Mouse (Mus musculus) neural tube, embryonic 10.5 days (tissue): Measurements from ENCODE around the gene Pgpep1.
A peak's percentile ranks its signal among the peaks of the same experiment; 100 is the strongest.

ENCODE experiments used
- DNase-seq: peaks from one replicate; pipeline ENCODE4 v3.0.0-alpha.2; 2017; ENCODE audit warnings: low spot score; ENCODE audit errors: extremely low spot score

Pgpep1 gene

GRCm38 (mm10) chr8:70634066-70634465 lies 26.1 kb downstream of the Pgpep1 start:
- DNase-seq: no peak

GRCm38 (mm10) chr8:70632346-70632892 lies 27.8 kb downstream of the Pgpep1 start, which contains the start of gene Gdf15:
Gene Gdf15 (minus strand): TSS chr8:70632456.
- no peak for DNase-seq

- no peak for DNase-seq
These were observed 28.8 kb downstream of the Pgpep1 start for GRCm38 (mm10) chr8:70631436-70631835.

- DNase-seq: peak; percentile 37
These were observed 29.4 kb downstream of the Pgpep1 start for GRCm38 (mm10) chr8:70630532-70631381.

GRCm38 (mm10) chr8:70629574-70630531 lies 30.3 kb downstream of the Pgpep1 start:
- DNase-seq: peak; percentile 96

GRCm38 (mm10) chr8:70628986-70629490 lies 31.1 kb downstream of the Pgpep1 start:
- DNase-seq: no peak

GRCm38 (mm10) chr8:70627041-70627440 lies 33.1 kb downstream of the Pgpep1 start:
- DNase-seq: no peak

GRCm38 (mm10) chr8:70625104-70625503 lies 35.1 kb downstream of the Pgpep1 start:
- peak; percentile 70 for DNase-seq

- DNase-seq: no peak
These were observed 38.0 kb downstream of the Pgpep1 start for GRCm38 (mm10) chr8:70622220-70622619.

GRCm38 (mm10) chr8:70618888-70619334 lies 41.3 kb downstream of the Pgpep1 start:
- DNase-seq: peak; percentile 41

- no peak for DNase-seq
These were observed 42.2 kb downstream of the Pgpep1 start for GRCm38 (mm10) chr8:70617985-70618384.

GRCm38 (mm10) chr8:70616645-70617044 lies 43.5 kb downstream of the Pgpep1 start:
- no peak for DNase-seq

GRCm38 (mm10) chr8:70615894-70616293 lies 44.3 kb downstream of the Pgpep1 start, which contains the start of gene Lrrc25:
Gene Lrrc25 (plus strand): TSS chr8:70616155.
- no peak for DNase-seq

GRCm38 (mm10) chr8:70615281-70615680 lies 44.9 kb downstream of the Pgpep1 start:
- DNase-seq: no peak

- no peak for DNase-seq
These were observed 45.7 kb downstream of the Pgpep1 start for GRCm38 (mm10) chr8:70614469-70614868.

- no peak for DNase-seq
These were observed 46.4 kb downstream of the Pgpep1 start for GRCm38 (mm10) chr8:70613763-70614162.

GRCm38 (mm10) chr8:70611849-70612248 lies 48.3 kb downstream of the Pgpep1 start:
- DNase-seq: peak; percentile 91

GRCm38 (mm10) chr8:70610796-70611771 lies 49.1 kb downstream of the Pgpep1 start:
- DNase-seq: peak; percentile 95

GRCm38 (mm10) chr8:70609849-70610795 lies 50.1 kb downstream of the Pgpep1 start:
- peak; percentile 88 for DNase-seq
